Mouse (Mus musculus) heart, postnatal 0 days (tissue): ENCODE measurements at regions not wholly inside any gene's neighbourhood (a gene's known extent, or its start where the extent isn't known, plus 50 kb on each side); places are given as distances from the start of the nearest gene placed in this dataset.

Experiments
- CTCF ChIP-seq: IDR thresholded peaks from 2 replicates; pipeline ENCODE4 v1.5.1; 2016; ENCODE audit warnings: antibody characterized with exemption, control low read depth, low read depth
- EP300 ChIP-seq: IDR thresholded peaks from 2 replicates; pipeline ENCODE4 v1.6.1; 2016; ENCODE audit warnings: antibody characterized with exemption, low read depth

DNA sequence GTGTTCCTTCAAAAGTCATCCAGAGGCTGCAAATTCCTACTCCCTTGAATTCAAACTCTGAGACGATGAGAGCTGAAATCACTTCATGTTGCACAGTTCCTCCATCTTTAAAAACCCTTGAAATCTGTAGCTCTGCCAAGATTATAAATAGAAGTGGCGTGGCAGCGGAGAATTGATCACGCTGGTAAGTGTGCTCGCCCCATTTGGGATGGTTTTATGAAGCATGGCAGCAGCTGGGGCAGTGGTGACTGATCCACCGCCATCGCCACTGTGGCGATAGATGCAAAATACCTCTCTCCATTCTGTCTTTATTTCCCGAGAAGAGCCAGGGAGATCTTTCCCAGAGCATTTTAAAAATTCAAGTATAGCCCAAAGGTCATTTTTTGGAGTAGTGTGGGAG lies 179.8 kb upstream of the Tank start:
- TF ChIP-seq CTCF (no peak), EP300 (no peak)
